Mouse (Mus musculus) spleen, postnatal 10 days (tissue): ENCODE measurements at regions not wholly inside any gene's neighbourhood (a gene's known extent, or its start where the extent isn't known, plus 50 kb on each side); places are given as distances from the start of the nearest gene placed in this dataset.
A peak's percentile ranks its signal among the peaks of the same experiment; 100 is the strongest.

Experiments used
- DNase-seq, 2 experiments: peaks; one replicate each; pipeline ENCODE4 v3.0.0; 2021 to 2022; ENCODE audit warnings: low spot score in 2 of 2

GRCm38 (mm10) chr2:94590494-94590893 lies 152.6 kb upstream of the Api5 start:
- DNase-seq, result no peak

- DNase-seq, result no peak
Observed at GRCm38 (mm10) chr2:94587255-94587654, 149.3 kb upstream of the Api5 start.

GRCm38 (mm10) chr2:94571646-94572045 lies 133.7 kb upstream of the Api5 start:
- DNase-seq, result no peak

- DNase-seq, result no peak
Observed at GRCm38 (mm10) chr2:94541230-94541905, 103.4 kb upstream of the Api5 start.

GRCm38 (mm10) chr2:94536631-94537030 lies 98.7 kb upstream of the Api5 start:
- DNase-seq, result no peak

GRCm38 (mm10) chr2:94531175-94531574 lies 93.2 kb upstream of the Api5 start:
- no peak for DNase-seq

GRCm38 (mm10) chr2:94524536-94524935 lies 86.6 kb upstream of the Api5 start:
- peak in 1 of 2 experiments; percentile 15 for DNase-seq

GRCm38 (mm10) chr2:94516866-94517265 lies 78.9 kb upstream of the Api5 start:
- DNase-seq, result no peak

GRCm38 (mm10) chr2:94512027-94512426 lies 74.1 kb upstream of the Api5 start:
- no peak for DNase-seq

GRCm38 (mm10) chr2:94500649-94501048 lies 62.7 kb upstream of the Api5 start:
- DNase-seq, result peak in 1 of 2 experiments; percentile 16

- no peak for DNase-seq
Observed at GRCm38 (mm10) chr2:94498516-94498915, 60.6 kb upstream of the Api5 start.
